Mouse (Mus musculus) heart, adult 2 months (tissue): ENCODE measurements at regions not wholly inside any gene's neighbourhood (a gene's known extent, or its start where the extent isn't known, plus 50 kb on each side); places are given as distances from the start of the nearest gene placed in this dataset.

Experiments
- CTCF ChIP-seq: fragments of 200-600 bp; IDR thresholded peaks from 2 replicates; pipeline ENCODE4 v1.8.1; 2022; ENCODE audit warnings: antibody characterized with exemption, mild to moderate bottlenecking, moderate library complexity
- EP300 ChIP-seq: fragments of 200-500 bp; IDR thresholded peaks from 2 replicates; pipeline ENCODE4 v1.6.1; 2011; ENCODE audit warnings: low read depth, low read length, control low read depth; ENCODE audit not compliant: insufficient read depth
- POLR2A ChIP-seq: fragments of 200-500 bp; IDR thresholded peaks from 2 replicates; pipeline ENCODE4 v1.6.1; 2011; ENCODE audit warnings: mild to moderate bottlenecking, low read depth, low read length, control low read depth; ENCODE audit not compliant: insufficient read depth

GRCm38 (mm10) chr5:33543372-33543771 lies 86.1 kb downstream of the Fam53a start:
- TF ChIP-seq CTCF: peak; percentile 88
- TF ChIP-seq EP300: no peak
- no peak for TF ChIP-seq POLR2A
